Mouse (Mus musculus): Measurements from ENCODE around the gene Tmem88. TPM values are rescaled to one million over a fixed set of nuclear protein-coding genes. Genes with fewer than 3 reads are reported as not detected.

The Tmem88 gene
- polyA plus RNA-seq, 1 experiment from 2014 or later: 18.1 TPM

- 15% methylated on average over 6 of the region's 6 CpGs for WGBS
- no peaks in the 10 kb centered on the region for H3K27me3 ChIP-seq
- H3K36me3 ChIP-seq: peaks cover 35% of the 10 kb centered on the region
- ATAC-seq (ENCODE audit: insufficient number of reproducible peaks, insufficient read depth, low FRiP score, low TSS enrichment): no peak
- H3K4me1 ChIP-seq: peaks cover 39% of the 10 kb centered on the region
- peak overlapping the region; percentile 93 for H3K4me3 ChIP-seq
- H3K9me3 ChIP-seq: no peaks in the 10 kb centered on the region
- H3K9ac ChIP-seq: peak overlapping the region; percentile 73
- H3K4me2 ChIP-seq (replicated peaks): peak overlapping the region; percentile 80
- peak overlapping the region; percentile 99 for H3K27ac ChIP-seq
These were observed 32.3 kb downstream of the Tmem88 start for GRCm38 (mm10) chr11:69365722-69366121.

- Histone ChIP-seq H3K27ac (peak overlapping the region; percentile 99), H3K36me3 (peaks cover 43% of the 10 kb centered on the region), H3K4me1 (peaks cover 37% of the 10 kb centered on the region), H3K9me3 (no peaks in the 10 kb centered on the region), H3K9ac (peak overlapping the region; percentile 73; the same call in 1 of the 2 replicates), H3K4me2 (replicated peaks) (peak overlapping the region; percentile 80), H3K27me3 (no peaks in the 10 kb centered on the region), H3K4me3 (peak overlapping the region; percentile 93)
- WGBS: 4% methylated on average over 6 of the region's 6 CpGs
- 0 out of 2 replicates have a peak, but pooled peaks have one; percentile 22 for ATAC-seq (ENCODE audit: insufficient number of reproducible peaks, insufficient read depth, low FRiP score, low TSS enrichment)
These were observed 33.1 kb downstream of the Tmem88 start for GRCm38 (mm10) chr11:69364910-69365309.

- ATAC-seq (ENCODE audit: insufficient number of reproducible peaks, insufficient read depth, low FRiP score, low TSS enrichment): no peak
- peak overlapping the region; percentile 99 for H3K27ac ChIP-seq
- peaks cover 49% of the 10 kb centered on the region for H3K36me3 ChIP-seq
- no peaks in the 10 kb centered on the region for H3K27me3 ChIP-seq
- peak overlapping the region; percentile 80 for H3K4me2 ChIP-seq (replicated peaks)
- no peak overlapping the region for H3K4me3 ChIP-seq
- H3K9me3 ChIP-seq: no peaks in the 10 kb centered on the region
- WGBS: 37% methylated on average over 8 of the region's 8 CpGs
- H3K9ac ChIP-seq: peak overlapping the region; percentile 21; the same call in 1 of the 2 replicates
- H3K4me1 ChIP-seq: peaks cover 37% of the 10 kb centered on the region
These were observed 33.7 kb downstream of the Tmem88 start for GRCm38 (mm10) chr11:69364376-69364775.

GRCm38 (mm10) chr11:69362479-69362878, 35.6 kb downstream of the Tmem88 start:
- no peak for ATAC-seq (ENCODE audit: insufficient number of reproducible peaks, insufficient read depth, low FRiP score, low TSS enrichment)
- no peak overlapping the region for H3K9ac ChIP-seq
- H3K4me2 ChIP-seq (replicated peaks): no peak overlapping the region
- H3K27me3 ChIP-seq: no peaks in the 10 kb centered on the region
- H3K27ac ChIP-seq: 0 out of 2 replicates have a peak overlapping the region, but pooled peaks have one; percentile 4
- WGBS: 25% methylated on average over 2 of the region's 2 CpGs
- H3K4me1 ChIP-seq: peaks cover 37% of the 10 kb centered on the region
- no peak overlapping the region for H3K4me3 ChIP-seq
- H3K9me3 ChIP-seq: no peaks in the 10 kb centered on the region
- H3K36me3 ChIP-seq: peaks cover 68% of the 10 kb centered on the region

- ATAC-seq (ENCODE audit: insufficient number of reproducible peaks, insufficient read depth, low FRiP score, low TSS enrichment): no peak
- peaks cover 37% of the 10 kb centered on the region for H3K4me1 ChIP-seq
- H3K36me3 ChIP-seq: peaks cover 72% of the 10 kb centered on the region
- WGBS: 50% methylated on average over 7 of the region's 7 CpGs
- H3K4me3 ChIP-seq: no peak overlapping the region
- no peak overlapping the region for H3K9ac ChIP-seq
- no peak overlapping the region for H3K27ac ChIP-seq
- H3K9me3 ChIP-seq: no peaks in the 10 kb centered on the region
- H3K27me3 ChIP-seq: no peaks in the 10 kb centered on the region
- H3K4me2 ChIP-seq (replicated peaks): no peak overlapping the region
These were observed 36.0 kb downstream of the Tmem88 start for GRCm38 (mm10) chr11:69362021-69362420.

GRCm38 (mm10) chr11:69357690-69358089, 40.3 kb downstream of the Tmem88 start:
- H3K27ac ChIP-seq: no peak overlapping the region
- peaks cover 97% of the 10 kb centered on the region for H3K36me3 ChIP-seq
- 84% methylated on average over 12 of the region's 12 CpGs for WGBS
- H3K4me3 ChIP-seq: no peak overlapping the region
- no peaks in the 10 kb centered on the region for H3K27me3 ChIP-seq
- no peak overlapping the region for H3K4me2 ChIP-seq (replicated peaks)
- H3K9ac ChIP-seq: no peak overlapping the region
- no peaks in the 10 kb centered on the region for H3K9me3 ChIP-seq
- no peak for ATAC-seq (ENCODE audit: insufficient number of reproducible peaks, insufficient read depth, low FRiP score, low TSS enrichment)
- peaks cover 3% of the 10 kb centered on the region for H3K4me1 ChIP-seq

GRCm38 (mm10) chr11:69356544-69356943, 41.5 kb downstream of the Tmem88 start:
- H3K27me3 ChIP-seq: no peaks in the 10 kb centered on the region
- no peak for ATAC-seq (ENCODE audit: insufficient number of reproducible peaks, insufficient read depth, low FRiP score, low TSS enrichment)
- 95% methylated on average over 5 of the region's 5 CpGs for WGBS

More at GRCm38 (mm10) chr11:69356544-69356943, 41.5 kb downstream of the Tmem88 start:
- Histone ChIP-seq H3K4me2 (replicated peaks) (no peak overlapping the region), H3K9ac (no peak overlapping the region), H3K9me3 (no peaks in the 10 kb centered on the region), H3K4me1 (no peaks in the 10 kb centered on the region), H3K36me3 (peaks cover 98% of the 10 kb centered on the region), H3K4me3 (no peak overlapping the region), H3K27ac (no peak overlapping the region)

Other genes with a start within 250 kb of the Tmem88 start
- 0.15 and 0.19 TPM in 2 replicates for gene Alox12b, start 241.2 kb downstream of the Tmem88 start, polyA plus RNA-seq (2016; fragmentation: Nextera tagmentation; extraction: Ambion mirVana)
- 0.12 and 0.20 TPM in 2 replicates for gene Alox8, start 200.4 kb downstream of the Tmem88 start, polyA plus RNA-seq (2016; fragmentation: Nextera tagmentation; extraction: Ambion mirVana)
- 0.10 and 0.17 TPM in 2 replicates for gene Gucy2e, start 161.2 kb downstream of the Tmem88 start, polyA plus RNA-seq (2016; fragmentation: Nextera tagmentation; extraction: Ambion mirVana)
- 31.2 and 34.1 TPM in 2 replicates for gene Cntrob, start 74.5 kb downstream of the Tmem88 start, polyA plus RNA-seq (2016; fragmentation: Nextera tagmentation; extraction: Ambion mirVana)
- gene Trappc1, start 74.3 kb downstream of the Tmem88 start, polyA plus RNA-seq (2016; fragmentation: Nextera tagmentation; extraction: Ambion mirVana): 164 and 173 TPM in 2 replicates
- gene Kcnab3, start 72.0 kb downstream of the Tmem88 start, polyA plus RNA-seq (2016; fragmentation: Nextera tagmentation; extraction: Ambion mirVana): 2.2 and 2.4 TPM in 2 replicates
- 24.1 and 25.0 TPM in 2 replicates for gene Rnf227, start 57.8 kb downstream of the Tmem88 start, polyA plus RNA-seq (2016; fragmentation: Nextera tagmentation; extraction: Ambion mirVana)
- 130 and 135 TPM in 2 replicates for gene Chd3, start 28.8 kb downstream of the Tmem88 start, polyA plus RNA-seq (2016; fragmentation: Nextera tagmentation; extraction: Ambion mirVana)
- gene Naa38, start 2.7 kb downstream of the Tmem88 start, polyA plus RNA-seq (2016; fragmentation: Nextera tagmentation; extraction: Ambion mirVana): 126 and 129 TPM in 2 replicates
- gene Cyb5d1, start 2.6 kb downstream of the Tmem88 start, polyA plus RNA-seq (2016; fragmentation: Nextera tagmentation; extraction: Ambion mirVana): 44.6 and 50.0 TPM in 2 replicates
- gene Kdm6b, start 15.4 kb upstream of the Tmem88 start, polyA plus RNA-seq (2016; fragmentation: Nextera tagmentation; extraction: Ambion mirVana): 42.3 and 43.4 TPM in 2 replicates
- 2.4 and 2.8 TPM in 2 replicates for gene Dnah2, start 150.9 kb upstream of the Tmem88 start, polyA plus RNA-seq (2016; fragmentation: Nextera tagmentation; extraction: Ambion mirVana)
- 57.0 and 61.9 TPM in 2 replicates for gene Efnb3, start 162.0 kb upstream of the Tmem88 start, polyA plus RNA-seq (2016; fragmentation: Nextera tagmentation; extraction: Ambion mirVana)
- gene Wrap53, start 182.0 kb upstream of the Tmem88 start, polyA plus RNA-seq (2016; fragmentation: Nextera tagmentation; extraction: Ambion mirVana): 29.4 and 36.2 TPM in 2 replicates
- 159 and 161 TPM in 2 replicates for gene Trp53, start 182.1 kb upstream of the Tmem88 start, polyA plus RNA-seq (2016; fragmentation: Nextera tagmentation; extraction: Ambion mirVana)
- 4.2 and 5.3 TPM in 2 replicates for gene Atp1b2, start 207.7 kb upstream of the Tmem88 start, polyA plus RNA-seq (2016; fragmentation: Nextera tagmentation; extraction: Ambion mirVana)
- not detected in 2 replicates for gene Shbg, start 219.7 kb upstream of the Tmem88 start, polyA plus RNA-seq (2016; fragmentation: Nextera tagmentation; extraction: Ambion mirVana)
- 25.4 and 25.8 TPM in 2 replicates for gene Sat2, start 223.8 kb upstream of the Tmem88 start, polyA plus RNA-seq (2016; fragmentation: Nextera tagmentation; extraction: Ambion mirVana)
- gene Fxr2, start 234.8 kb upstream of the Tmem88 start, polyA plus RNA-seq (2016; fragmentation: Nextera tagmentation; extraction: Ambion mirVana): 52.2 and 58.4 TPM in 2 replicates